Mouse (Mus musculus): Measurements from ENCODE around the gene Plgrkt.

Gene Plgrkt

GRCm38 (mm10) chr19:29354895-29355877 lies 12.0 kb downstream of the Plgrkt start:
- peak; percentile 94 for DNase-seq (ENCODE audit: low read depth, low spot score)

- no peak for DNase-seq (ENCODE audit: low read depth, low spot score)
Observed at GRCm38 (mm10) chr19:29350991-29351390, 16.2 kb downstream of the Plgrkt start.

GRCm38 (mm10) chr19:29345636-29346035 lies 21.6 kb downstream of the Plgrkt start:
- DNase-seq (ENCODE audit: low read depth, low spot score): no peak

- DNase-seq (ENCODE audit: low read depth, low spot score): no peak
Observed at GRCm38 (mm10) chr19:29344868-29345267, 22.3 kb downstream of the Plgrkt start.

GRCm38 (mm10) chr19:29342281-29342680 lies 24.9 kb downstream of the Plgrkt start:
- DNase-seq (ENCODE audit: low read depth, low spot score): no peak

GRCm38 (mm10) chr19:29341029-29341428 lies 26.2 kb downstream of the Plgrkt start:
- DNase-seq (ENCODE audit: low read depth, low spot score): peak; percentile 56

- peak; percentile 19 for DNase-seq (ENCODE audit: low read depth, low spot score)
Observed at GRCm38 (mm10) chr19:29336624-29337023, 30.6 kb downstream of the Plgrkt start.

- no peak for DNase-seq (ENCODE audit: low read depth, low spot score)
Observed at GRCm38 (mm10) chr19:29334068-29334745, 33.0 kb downstream of the Plgrkt start, which contains the start of gene Rln1. Gene Rln1, minus strand, starts transcription at chr19:29334670.

GRCm38 (mm10) chr19:29326822-29327552 lies 40.2 kb downstream of the Plgrkt start:
- DNase-seq (ENCODE audit: low read depth, low spot score): no peak

GRCm38 (mm10) chr19:29326396-29326795 lies 40.8 kb downstream of the Plgrkt start:
- no peak for DNase-seq (ENCODE audit: low read depth, low spot score)

- DNase-seq (ENCODE audit: low read depth, low spot score): no peak
Observed at GRCm38 (mm10) chr19:29325852-29326180, 41.4 kb downstream of the Plgrkt start.

GRCm38 (mm10) chr19:29325053-29325851 lies 41.9 kb downstream of the Plgrkt start, which contains the start of gene Insl6:
Gene Insl6, minus strand, starts transcription at chr19:29325356.
- DNase-seq (ENCODE audit: low read depth, low spot score): peak; percentile 61

- DNase-seq (ENCODE audit: low read depth, low spot score): no peak
Observed at GRCm38 (mm10) chr19:29323416-29324049, 43.7 kb downstream of the Plgrkt start.

GRCm38 (mm10) chr19:29312661-29313060 lies 54.5 kb downstream of the Plgrkt start:
- DNase-seq (ENCODE audit: low read depth, low spot score): no peak

- no peak for DNase-seq (ENCODE audit: low read depth, low spot score)
Observed at GRCm38 (mm10) chr19:29311791-29312190, 55.4 kb downstream of the Plgrkt start.

- peak; percentile 20 for DNase-seq (ENCODE audit: low read depth, low spot score)
Observed at GRCm38 (mm10) chr19:29308832-29309231, 58.4 kb downstream of the Plgrkt start.

- DNase-seq (ENCODE audit: low read depth, low spot score): no peak
Observed at GRCm38 (mm10) chr19:29302119-29302518, 65.1 kb downstream of the Plgrkt start.

- no peak for DNase-seq (ENCODE audit: low read depth, low spot score)
Observed at GRCm38 (mm10) chr19:29300919-29301318, 66.3 kb downstream of the Plgrkt start.

Data from 3T3-L1 (cell line).